Mouse (Mus musculus) frontal cortex, postnatal 25 days (tissue): ENCODE results near the gene Stx8.

Experiments used
- DNase-seq, 2 experiments: peaks; one replicate each; pipeline ENCODE4 v3.0.0; 2022; ENCODE audit warnings: low spot score in 2 of 2

Stx8 gene

DNA sequence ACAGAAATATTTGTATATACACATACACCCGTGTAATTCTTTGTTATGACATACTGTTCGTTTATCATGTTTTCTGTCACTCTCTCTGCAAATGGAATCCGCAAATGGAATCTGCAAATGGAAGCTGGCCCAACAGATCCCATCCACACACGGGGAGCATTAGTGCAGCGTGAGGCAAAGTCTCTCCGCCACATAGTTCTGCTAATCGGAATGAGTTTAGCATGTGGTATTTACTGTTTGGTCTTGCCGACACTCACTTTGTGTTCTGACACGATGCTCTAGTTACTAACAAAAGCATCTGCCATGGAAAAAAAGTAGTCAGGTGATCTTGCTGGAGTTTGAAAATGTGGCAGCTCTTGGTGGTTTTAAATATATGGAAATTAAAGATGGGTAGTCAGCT, 123.4 kb downstream of the Stx8 start:
- DNase-seq, result no peak

DNA sequence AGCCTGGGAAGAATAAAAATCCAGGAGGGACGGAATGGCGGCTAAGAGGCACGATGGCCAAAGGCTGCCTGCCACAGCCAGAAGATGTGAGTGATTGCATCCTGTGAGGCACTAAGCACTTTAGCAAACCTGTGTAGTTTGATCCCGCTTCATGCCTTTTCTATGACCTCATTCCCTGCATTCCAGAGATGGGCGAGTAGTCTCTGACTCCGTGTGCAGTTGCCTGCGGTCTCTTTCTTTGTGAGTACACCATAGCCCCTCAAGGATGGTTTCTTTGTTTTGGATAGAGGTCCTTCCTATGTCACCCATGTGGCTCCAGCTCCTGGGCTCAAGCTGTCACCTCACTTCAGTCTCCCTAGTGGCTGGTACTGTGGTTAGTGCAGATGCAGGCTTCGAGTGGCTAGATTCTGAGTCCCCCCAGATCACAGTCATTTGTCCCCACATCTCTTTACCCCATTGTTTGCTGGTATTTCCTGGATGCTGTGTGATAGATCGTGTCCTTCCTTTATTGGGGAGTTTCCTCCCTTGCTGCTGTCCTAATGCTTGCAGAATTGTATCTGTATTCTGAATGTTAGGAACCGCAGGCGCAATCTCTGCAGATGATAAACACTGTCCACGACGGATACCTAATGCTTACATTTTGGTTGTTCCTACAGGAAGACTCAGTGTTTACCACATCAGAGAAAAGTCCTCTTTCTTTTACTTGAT, 124.0 kb downstream of the Stx8 start:
- no peak for DNase-seq

DNA sequence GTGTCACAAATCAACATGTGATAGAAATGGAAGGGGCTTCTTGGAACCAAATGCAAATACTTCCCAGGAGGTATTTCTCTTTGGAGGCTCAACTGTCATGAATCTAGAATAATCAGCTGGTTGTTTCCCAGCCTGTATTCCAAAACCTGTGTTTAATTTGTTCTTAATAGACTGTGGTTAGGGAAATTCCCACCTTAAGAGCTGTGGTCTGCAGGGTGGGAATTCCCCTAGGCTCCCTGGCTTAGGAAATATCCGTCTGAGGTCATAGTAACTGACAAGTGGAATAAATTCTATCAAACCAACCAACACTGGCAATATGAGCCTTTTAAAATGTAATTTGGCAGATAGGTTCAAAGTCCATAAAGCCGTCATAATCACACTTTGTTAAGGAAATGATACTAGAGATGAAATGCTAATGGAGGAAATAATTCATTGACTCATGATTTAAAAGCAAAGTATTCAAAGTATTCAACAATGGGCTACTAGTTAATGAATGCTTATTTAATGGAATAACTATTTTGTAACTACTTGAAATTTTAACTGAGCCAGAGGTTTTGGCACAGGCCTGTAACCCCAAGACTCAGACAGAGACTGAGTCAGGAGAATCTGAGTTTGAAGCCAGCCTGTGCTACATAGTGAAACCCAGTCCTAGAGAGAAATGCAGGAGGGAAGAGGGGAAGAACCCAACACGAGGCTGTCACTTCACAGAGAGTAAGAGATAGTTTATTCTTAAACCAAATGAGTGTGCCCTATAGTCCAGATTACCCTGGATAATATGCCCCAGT, 126.2 kb downstream of the Stx8 start:
- no peak for DNase-seq

DNA sequence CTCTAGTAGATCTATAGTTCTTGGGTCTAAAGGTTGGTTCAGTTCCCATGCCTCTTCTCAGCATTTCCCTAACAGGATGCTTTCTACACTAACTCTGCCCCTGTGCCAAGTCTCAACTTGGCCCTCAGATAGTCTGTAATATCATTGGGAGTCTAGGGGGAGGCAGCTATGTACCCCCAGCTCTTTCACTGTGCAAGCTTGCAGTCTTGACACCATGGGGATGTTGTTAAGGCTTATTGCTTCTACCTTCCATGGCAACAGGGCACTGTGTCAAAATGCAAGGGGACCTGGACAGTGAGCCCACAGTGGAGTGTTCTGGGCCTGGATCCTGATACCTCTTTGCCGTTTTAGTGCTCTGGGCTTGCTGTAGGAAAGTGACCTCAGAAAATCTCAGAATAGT, 135.6 kb downstream of the Stx8 start:
- no peak for DNase-seq

DNA sequence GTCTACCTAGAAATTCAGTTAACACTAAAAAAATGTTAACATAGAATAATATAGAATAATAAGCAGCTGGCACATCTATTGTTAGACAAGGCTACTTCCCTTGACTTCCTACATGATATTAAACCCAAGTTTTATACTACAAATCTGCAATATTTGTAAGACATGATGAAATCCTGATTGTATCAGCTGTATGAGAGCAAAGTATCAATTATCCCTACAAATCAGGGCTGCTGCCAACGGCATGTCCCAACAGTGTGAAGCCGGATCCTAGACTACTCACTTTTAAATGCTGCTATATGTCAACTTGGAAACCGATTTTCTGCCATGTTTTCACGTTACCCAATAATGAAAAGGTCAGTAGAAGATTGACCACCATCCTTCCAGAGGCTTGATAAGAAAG, 137.5 kb downstream of the Stx8 start:
- no peak for DNase-seq

DNA sequence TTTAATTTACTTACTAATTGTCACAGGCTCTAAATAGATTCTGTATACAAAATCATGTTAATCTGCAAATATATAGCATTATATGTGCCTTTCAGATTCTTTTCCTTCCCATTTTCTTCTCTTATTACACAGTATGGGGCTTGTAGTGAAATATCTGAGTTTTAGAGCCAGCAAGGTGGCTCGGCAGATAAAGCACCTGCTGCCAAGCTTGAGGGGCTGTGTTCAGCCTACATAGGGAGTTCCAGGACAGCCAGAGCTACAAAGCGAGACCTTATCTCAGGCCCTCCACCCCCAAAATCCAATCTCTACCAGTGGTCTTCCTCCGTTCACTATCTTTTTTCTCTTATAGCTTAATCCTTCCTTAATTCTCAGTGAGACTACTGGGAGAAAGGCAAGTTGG, 140.1 kb downstream of the Stx8 start:
- no peak for DNase-seq

DNA sequence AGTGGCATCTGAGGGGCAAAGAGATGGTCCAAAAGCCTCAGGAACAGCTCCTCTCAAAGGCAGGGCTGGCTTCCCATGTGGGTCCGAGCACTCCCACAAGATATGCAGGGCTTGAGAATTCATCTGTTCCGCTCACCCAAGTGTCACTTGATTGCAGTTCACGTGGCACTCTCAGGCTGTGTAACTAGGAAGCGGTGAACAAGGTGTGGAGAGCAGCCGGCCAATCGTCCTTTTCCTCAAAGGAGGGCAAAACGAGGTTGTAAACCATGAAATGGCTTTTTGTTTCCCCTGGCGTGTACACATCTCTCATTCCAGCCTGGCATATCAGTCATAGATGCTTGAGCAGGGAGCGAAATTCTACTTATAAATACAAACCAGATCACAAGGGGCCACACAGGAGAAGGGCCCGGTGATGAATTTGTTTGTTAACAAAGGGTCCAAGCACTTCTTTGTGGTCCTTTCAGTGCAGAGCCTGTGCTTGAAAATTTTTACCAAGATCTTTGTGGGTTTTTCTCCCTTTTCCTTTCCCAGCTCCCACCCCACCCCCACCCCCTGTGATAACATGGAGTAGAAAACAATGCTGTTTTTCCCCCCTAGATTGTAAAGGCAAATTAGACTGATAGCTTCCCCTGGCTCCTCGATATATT, 147.6 kb downstream of the Stx8 start:
- no peak for DNase-seq

DNA sequence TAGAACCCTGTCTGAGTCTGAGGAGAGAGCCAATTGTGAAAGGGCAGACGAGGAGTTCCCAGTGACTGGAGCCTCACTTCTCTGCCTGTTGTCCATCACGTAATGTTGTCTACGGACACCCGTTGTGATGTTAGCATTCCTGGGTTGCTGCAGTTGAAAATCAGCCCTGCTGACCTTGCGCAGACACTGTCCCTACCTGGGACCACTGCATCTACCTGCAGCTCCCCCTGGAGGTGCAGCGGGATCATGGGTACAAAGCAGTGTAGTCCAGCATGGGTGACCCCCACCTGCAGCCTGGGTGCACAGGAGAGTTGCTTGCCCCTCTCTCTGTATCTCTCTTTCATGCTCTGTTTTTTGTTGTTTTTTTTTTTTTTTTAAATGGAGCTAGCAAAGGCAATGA, 148.2 kb downstream of the Stx8 start:
- DNase-seq, result no peak

DNA sequence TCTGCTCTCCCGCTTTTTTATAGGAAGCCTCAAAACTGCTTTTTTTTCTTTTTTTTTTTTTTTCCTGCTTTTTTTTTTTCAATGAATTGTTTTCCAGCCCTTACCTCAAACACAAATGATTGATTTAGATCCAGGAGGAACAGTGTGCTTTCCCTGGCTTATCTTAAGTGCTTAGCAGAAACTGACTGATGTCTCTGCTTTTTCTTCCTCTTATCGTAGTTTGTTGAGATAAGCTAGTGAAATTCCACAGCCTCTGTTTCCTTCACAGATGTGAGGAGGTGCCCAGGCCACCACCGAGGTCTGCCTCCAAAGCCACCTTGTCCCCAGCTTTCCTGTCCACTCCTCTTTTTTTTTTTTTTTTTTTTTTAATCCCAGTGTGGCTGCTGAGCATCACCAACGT, 150.2 kb downstream of the Stx8 start:
- no peak for DNase-seq

DNA sequence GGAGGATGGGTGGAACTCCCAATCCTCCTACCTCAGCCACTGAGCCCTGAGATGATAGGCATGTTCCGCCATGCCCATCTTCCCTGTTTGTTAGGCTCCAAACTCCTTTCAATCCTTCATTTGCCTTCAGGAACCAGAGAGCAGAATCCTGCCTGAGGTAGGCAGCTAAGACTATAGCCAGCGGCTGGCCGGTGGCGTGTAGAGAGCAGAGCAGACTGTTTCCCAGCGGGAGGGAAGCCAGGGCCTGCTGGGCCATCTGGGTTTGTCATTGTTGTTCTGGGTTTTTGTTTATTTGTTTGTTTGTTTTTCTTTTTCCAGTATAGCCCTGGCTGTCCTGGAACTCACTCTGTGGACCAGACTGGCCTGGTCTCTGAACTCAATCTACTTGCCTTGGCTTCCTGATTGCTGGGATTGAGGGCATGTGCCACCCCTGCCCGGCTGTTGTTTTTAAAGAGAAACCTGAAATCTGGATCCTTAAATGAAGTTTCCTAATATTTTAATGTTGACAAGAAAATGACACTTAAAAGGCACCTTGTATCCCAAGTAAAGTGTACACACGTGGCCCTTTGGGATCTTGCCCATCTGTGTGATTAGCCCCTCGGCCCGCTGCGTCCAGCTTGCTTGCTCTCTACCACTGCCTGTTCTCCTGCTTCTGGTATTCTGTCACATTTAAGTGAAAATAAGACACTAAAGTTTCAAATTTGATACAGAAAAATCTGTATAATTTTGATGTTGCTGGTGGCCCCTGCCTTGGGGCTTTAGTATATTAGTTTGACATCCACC, 152.1 kb downstream of the Stx8 start:
- no peak for DNase-seq

DNA sequence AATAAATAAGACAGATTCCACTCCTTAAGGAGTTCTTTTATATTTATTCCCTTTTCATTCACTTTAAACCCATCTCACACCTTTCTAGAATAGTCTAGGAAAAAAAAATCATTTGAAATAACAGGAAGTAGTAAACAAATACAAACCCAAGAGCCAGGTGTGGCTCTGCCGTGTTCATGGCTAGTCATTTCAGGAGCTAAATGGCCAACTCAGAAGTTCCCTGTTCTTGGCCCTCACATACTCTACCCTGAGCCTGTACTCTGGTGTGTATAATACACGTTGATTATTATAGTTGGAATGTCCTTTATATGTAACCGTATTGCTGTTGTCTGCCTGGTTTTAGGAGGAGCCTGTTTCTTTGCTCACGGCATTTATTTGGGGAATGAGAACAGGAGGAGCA, 152.7 kb downstream of the Stx8 start:
- no peak for DNase-seq

DNA sequence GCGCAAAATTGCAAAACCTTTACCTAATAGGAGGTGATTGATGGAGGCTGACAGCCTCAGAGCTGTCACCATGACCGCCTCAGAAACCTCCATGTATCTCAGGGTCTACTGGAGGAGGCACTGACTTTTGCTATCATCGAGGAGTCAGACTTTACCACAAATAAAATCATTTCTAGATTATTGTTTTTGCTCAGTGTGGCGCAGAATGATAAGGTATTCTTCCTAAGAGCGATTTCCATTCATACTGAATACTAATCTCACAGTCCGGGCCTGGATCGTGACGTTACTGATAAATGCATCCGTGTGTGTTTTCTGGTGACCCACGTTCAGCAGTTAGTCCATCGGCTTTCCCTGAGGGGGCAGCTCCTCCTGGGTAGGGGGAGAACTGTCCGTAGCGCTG, 153.1 kb downstream of the Stx8 start:
- DNase-seq, result no peak

DNA sequence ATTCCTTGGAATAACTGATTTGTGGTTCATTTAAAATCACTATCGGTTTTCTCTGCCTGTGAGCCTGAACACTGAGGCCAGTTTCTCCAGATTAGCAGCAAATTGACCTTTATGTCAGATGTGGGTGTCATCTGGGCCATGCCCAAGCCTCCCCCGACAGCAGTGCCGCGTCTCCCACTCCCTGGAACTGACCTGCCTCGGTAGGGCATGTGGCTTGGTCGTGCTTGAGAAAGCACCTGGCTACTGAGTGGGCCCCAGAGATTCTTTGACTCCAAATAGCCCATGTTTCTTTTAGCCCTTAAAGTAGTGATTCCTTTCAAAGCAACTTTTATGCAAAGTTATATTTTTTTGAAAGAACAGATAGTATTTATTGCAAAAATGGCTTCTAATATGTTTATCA, 155.3 kb downstream of the Stx8 start:
- no peak for DNase-seq

DNA sequence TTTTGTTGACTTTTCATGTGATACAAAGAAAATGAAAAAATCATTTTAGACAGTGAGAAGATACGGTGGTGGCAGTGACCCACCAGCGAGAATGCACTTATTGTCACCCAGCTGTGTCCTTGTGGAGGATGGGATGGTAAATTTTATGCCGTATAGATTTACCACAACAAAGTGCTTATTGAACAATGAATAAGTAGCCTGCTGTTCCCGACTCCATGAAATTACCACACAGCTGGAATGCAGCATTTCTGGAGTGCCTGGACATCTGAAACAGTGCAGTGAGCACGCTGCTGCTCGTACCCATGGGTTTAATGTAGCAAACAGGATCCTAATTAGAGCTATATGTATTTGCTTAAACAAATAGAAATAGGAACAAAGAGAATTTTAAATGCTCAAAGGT, 155.7 kb downstream of the Stx8 start:
- DNase-seq, result no peak

DNA sequence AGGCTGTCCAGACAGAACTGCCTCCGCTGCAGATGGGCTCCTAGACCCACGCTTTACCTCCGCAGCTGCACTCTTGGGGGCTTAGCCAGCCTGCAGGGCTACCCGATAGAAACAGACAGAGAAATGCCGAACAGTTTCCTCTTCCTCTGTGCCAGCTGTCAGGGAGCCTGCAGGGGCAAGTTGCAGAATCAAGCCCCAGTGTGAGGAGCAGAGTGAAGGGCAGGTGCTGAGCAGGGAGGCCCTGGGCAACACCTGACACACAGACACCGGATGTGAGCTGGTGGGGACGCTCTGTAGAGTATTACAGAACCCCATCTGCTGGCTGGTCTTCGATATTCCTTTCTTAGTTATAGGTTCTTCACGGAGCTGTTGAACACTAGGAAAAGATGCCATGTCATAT, 160.1 kb downstream of the Stx8 start:
- DNase-seq, result no peak

DNA sequence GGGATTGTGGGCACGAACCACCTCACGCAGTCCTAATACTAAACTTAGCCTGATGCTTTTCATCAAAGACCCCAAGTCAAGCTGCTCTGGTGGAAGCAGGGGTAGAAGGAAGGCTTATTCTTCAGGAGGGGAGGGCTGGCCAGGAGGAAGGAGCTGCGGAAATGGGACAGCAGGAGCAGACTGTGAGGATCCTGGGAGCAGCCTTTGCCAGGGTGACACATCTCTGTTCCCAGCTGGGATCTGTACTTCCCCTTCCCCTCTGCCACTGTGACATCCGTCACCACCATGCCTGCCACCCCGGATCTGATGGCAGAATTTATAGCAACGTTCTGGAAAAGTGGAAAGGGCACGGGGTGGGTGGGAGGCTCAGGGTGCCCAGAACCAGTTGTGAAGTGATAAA, 168.5 kb downstream of the Stx8 start:
- no peak for DNase-seq

DNA sequence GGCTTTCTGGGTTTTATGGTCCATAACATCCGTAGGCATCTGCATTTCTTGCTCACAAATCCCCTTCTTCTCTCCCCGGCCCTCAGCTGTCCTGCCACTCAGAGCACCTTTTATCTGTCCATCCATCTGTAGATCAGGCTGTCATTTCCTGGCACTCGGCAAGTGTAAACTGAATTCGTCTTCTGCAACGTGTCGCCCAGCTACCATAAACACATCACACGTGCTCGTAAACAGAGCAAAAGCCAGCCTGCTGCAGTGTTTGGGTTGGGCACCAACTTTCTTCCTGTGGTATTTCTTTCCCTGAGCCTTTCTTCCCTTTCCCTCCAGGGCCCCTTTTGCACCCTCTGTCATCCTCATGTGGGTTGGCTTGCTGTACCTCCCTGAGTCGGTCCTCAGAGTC, 169.4 kb downstream of the Stx8 start:
- no peak for DNase-seq

DNA sequence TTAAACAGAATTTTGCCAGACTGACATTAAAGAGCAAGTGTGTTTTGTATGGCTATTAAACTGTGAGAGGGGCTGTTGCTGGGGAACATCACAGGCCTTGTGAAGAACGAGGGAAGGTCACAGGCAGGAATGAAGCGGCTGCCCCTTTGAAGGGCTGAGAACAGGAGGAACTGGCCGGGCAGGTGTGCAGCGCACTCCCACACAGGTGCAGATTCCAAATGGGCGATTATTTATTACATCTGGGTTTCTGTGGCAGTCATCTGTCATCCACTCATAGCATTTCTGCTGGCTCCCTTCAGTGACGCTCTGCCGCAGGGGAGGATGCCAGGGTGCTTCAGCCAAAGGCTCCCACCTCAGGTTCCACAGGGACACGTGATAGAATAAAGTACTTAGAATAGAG, 170.7 kb downstream of the Stx8 start:
- DNase-seq, result no peak

DNA sequence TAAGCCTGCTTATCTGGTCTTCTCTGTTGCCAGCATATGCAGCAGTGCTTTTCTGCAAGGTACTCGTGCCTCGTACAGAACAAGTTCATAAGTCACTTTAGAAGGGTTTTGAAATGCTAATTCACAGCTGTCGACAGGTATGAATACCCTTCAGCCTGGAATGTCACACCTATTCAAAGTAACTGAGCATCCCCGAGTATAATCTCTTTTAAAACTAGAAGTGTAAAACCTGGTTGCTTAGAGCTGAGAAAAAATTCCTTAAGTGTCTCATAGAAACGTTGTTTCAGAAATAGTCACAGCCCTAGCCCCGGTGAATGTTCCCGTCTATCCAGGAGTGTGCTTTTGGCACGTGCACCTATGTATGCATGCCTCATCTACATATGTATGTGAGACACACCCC, 176.3 kb downstream of the Stx8 start:
- DNase-seq, result no peak

DNA sequence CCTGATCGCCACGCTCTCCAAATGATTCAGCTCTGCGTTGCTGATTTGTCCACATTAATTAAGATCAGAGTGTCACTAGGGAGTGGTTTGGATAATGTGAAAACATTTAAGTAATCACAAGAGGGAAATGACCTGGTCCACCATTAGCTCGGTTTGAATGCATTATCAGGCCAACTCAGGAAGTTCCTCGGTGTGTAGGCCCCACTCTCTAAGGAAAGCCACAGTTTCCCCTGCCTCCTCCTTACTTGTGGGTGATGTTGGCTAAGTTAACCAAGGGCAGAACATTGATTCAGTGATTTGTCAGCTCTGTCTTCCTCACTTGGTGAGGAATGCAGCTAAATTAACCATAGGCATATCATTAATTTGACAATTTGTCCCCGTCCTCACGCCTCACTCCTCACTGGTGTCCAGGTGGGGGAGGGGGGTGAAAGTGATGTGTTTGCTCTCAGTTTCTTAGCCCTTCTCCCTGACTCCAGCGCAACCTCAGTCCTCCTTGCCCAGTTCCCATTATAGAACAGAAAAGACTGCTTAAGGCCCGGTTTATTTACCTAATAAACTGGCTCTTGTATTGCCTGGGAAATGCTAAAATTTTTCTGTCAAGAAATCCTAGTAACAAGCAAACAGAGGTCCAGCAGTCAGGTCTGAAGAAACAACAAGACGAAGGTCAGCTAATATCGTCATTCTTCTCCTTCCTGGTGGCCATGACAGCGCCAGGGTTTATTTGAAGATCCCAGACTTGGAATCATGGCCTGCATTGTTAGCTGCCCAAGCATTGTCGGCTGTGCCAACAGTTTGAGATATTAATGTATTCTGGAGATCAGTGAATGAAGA, 178.5 kb downstream of the Stx8 start:
- no peak for DNase-seq

DNA sequence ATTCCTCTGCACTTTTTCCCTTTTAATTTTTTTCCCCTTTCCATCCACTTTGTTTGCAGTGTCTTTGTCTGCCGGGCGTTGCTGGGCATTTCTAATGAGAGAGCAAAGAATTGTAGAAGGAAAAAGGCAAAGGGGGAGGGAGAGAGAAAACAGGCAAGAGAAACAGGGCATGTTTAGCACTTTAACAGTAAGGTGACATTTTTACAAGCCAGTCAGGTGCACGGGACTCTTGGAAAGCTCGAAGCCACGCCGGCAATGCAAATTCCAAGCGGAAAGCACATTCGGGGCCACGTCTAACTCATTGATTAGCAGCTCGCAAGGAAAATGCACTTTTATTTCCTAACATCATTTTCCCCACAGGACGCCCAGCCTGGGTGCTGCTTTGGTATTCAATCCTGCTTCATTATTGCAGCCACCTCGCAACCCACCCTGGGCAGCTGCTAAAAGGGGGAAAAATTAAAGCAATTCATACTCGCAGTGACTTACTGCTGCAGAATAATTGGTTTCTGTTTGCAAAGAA, 179.1 kb downstream of the Stx8 start:
- DNase-seq, result no peak
